Mouse (Mus musculus) E14TG2a.4 (cell line): ENCODE data around the gene Usp6nl.
A peak's percentile ranks its signal among the peaks of the same experiment; 100 is the strongest.

Experiments
- H3K27me3 ChIP-seq: 2 replicates; pipeline ENCODE4 v1.6.1; 2014; ENCODE audit warnings: low read length, control low read depth; ENCODE audit not compliant: insufficient read depth
- H3K36me3 ChIP-seq: 2 replicates; pipeline ENCODE4 v1.6.1; 2014; ENCODE audit warnings: low read length, control low read depth; ENCODE audit not compliant: insufficient read depth
- H3K4me1 ChIP-seq: replicated peaks from 2 replicates; pipeline ENCODE4 v1.6.1; 2014; ENCODE audit warnings: low read depth, low read length, control low read depth
- H3K4me3 ChIP-seq: replicated peaks from 2 replicates; pipeline ENCODE4 v1.5.1; 2014; ENCODE audit warnings: mild to moderate bottlenecking, low read length
- H3K9me3 ChIP-seq: 2 replicates; pipeline ENCODE4 v1.6.1; 2014; ENCODE audit warnings: low read length, control low read depth
- CTCF ChIP-seq: conservative IDR thresholded peaks from 2 replicates; pipeline ENCODE4 v1.5.1; 2014; ENCODE audit warnings: low read length
- NANOG ChIP-seq: IDR thresholded peaks from 2 replicates; pipeline ENCODE4 v1.6.1; 2014; ENCODE audit warnings: borderline replicate concordance, low read length, mixed read lengths
- POU5F1 ChIP-seq: IDR thresholded peaks from 2 replicates; pipeline ENCODE4 v1.6.1; 2014; ENCODE audit warnings: low read length, borderline replicate concordance

Usp6nl gene

DNA sequence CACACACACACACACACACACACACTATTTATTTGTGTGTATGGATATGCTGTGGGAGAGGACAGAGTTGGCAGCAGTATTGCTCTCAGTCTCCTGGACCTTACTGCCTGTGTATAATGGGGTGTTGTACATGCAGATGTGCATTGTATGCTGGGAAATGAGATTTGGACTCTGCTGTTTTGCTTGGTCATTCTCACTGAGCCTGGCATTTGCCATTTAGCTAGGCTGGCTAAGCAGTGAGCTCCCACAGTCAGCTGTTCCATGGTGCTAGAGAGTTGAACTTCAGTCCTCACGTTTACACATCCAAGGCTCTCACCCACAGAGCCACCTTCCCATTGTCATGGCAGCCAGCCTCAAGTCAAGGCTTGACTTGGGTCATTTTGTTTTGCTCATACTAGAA lies 90.2 kb downstream of the Usp6nl start:
- Histone ChIP-seq H3K4me1 (peaks cover 11% of the 10 kb centered on the region), H3K4me3 (no peak overlapping the region), H3K9me3 (no peaks in the 10 kb centered on the region), H3K27me3 (no peaks in the 10 kb centered on the region), H3K36me3 (peaks cover 33% of the 10 kb centered on the region)
- TF ChIP-seq NANOG, result no peak
- TF ChIP-seq CTCF, result no peak
- TF ChIP-seq POU5F1, result no peak

DNA sequence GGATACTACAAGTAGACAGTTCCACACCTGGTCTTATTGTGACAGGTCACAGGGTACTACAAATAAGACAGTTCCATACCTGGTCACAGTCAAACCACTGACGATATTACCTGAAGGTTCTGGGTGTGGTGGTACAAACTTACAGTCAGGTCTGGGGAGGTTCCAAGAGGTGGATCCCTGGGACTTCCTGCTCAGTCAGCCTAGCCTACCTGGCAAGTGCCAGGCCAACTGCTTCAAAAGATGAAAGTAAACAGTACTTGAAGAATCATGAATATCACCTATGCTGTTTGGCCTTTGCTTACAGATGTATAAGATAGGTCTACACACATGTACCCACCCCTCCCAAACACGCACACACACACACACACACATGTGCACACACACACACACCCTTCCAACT lies 91.3 kb downstream of the Usp6nl start:
- Histone ChIP-seq H3K36me3 (peaks cover 33% of the 10 kb centered on the region), H3K9me3 (no peaks in the 10 kb centered on the region), H3K27me3 (no peaks in the 10 kb centered on the region), H3K4me1 (peaks cover 9% of the 10 kb centered on the region; the same call in 1 of the 2 replicates), H3K4me3 (no peak overlapping the region)
- no peak for TF ChIP-seq CTCF
- no peak for TF ChIP-seq NANOG
- no peak for TF ChIP-seq POU5F1

DNA sequence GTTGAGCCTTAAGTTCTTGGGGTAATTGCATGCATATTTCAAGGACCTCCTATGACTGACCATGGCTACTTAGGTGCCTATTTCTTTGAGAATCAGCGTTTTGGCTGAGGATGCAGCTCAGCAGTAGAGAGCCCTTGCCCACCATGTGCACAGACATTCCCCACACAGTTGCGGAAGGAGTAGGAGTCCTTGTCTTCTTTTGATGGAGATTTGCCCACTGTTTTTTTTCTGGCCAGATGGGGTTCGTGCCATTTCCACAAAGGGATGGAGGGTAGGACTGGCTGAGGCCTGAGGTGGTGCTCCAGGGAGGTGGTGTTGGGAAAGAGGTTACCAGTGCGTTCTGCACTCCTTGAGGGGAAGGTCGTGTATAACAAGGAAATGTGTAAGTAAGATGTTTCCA lies 91.9 kb downstream of the Usp6nl start:
- no peak overlapping the region for H3K4me3 ChIP-seq
- H3K4me1 ChIP-seq, result 0 out of 2 replicates have a peak, but pooled peaks cover 9% of the 10 kb centered on the region
- no peak for TF ChIP-seq NANOG
- no peak for TF ChIP-seq POU5F1
- TF ChIP-seq CTCF, result no peak
- H3K9me3 ChIP-seq, result no peaks in the 10 kb centered on the region
- H3K36me3 ChIP-seq, result peaks cover 28% of the 10 kb centered on the region
- H3K27me3 ChIP-seq, result no peaks in the 10 kb centered on the region

DNA sequence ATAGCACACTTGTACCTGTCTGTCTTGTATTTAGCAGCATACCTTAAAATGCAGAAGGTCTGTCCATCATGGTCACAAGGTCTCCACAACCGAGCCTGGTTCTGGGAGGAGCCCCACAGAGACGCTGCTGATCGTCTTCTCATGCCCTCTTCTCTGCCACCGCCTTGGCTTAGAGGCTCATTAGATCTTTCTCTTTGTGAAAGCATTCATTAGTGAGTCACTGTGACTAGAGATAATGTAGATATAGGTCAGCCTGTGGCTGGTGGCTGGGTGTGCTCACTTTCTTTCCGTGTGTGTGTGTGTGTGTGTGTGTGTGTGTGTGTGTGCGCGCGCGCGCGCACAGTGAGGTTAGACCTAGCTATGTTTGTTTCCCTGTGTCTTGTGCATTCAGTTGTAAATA lies 94.7 kb downstream of the Usp6nl start:
- no peaks in the 10 kb centered on the region for H3K9me3 ChIP-seq
- H3K4me1 ChIP-seq, result 0 out of 2 replicates have a peak, but pooled peaks cover 9% of the 10 kb centered on the region
- no peak overlapping the region for H3K4me3 ChIP-seq
- H3K27me3 ChIP-seq, result no peaks in the 10 kb centered on the region
- peaks cover 28% of the 10 kb centered on the region for H3K36me3 ChIP-seq
- TF ChIP-seq POU5F1, result no peak
- no peak for TF ChIP-seq CTCF
- TF ChIP-seq NANOG, result no peak

DNA sequence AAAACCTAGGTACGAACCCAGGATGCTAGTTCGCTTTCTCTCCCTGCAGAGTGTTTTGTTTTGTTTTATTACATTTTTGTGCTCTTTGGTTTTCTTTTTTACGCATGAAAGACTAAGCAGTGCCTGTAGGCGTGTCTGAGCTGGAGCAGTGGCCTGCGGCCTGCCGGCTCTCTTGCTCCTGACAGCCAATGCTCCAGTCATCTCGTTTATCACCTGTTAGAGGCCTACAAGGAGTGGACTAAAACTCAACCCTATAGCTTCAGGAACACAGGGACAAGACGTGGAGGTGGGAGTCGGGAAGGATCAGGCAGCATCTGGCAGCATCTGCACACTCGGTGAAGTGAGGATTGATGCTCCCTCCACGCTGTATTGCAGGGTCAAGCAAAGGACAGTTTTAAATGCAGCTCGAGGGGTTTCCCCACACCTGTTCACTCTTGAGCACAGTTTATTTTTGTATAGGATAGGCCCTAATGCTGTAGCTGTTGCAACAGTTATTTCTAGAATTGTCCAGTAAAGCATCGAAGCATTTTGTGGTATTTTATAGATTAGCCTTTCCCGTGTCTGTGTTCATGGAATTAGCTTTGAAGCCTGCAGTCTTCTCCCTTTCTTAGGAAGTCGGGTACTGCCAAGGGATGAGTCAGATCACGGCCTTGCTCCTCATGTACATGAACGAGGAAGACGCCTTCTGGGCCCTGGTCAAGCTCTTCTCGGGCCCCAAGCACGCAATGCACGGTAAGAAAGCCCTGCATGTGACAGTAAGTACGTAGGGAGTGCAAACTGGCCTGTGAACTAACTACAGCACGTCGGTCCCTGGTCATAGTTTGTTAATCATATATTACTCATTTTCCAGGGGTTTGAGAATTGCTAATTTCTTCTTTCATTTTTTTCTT lies 101.4 kb downstream of the Usp6nl start:
- H3K27me3 ChIP-seq, result no peaks in the 10 kb centered on the region
- no peaks in the 10 kb centered on the region for H3K9me3 ChIP-seq
- TF ChIP-seq CTCF, result no peak
- no peak for TF ChIP-seq POU5F1
- no peak for TF ChIP-seq NANOG
- H3K4me3 ChIP-seq, result no peak overlapping the region
- H3K36me3 ChIP-seq, result peaks cover 48% of the 10 kb centered on the region
- 0 out of 2 replicates have a peak, but pooled peaks cover 4% of the 10 kb centered on the region for H3K4me1 ChIP-seq

DNA sequence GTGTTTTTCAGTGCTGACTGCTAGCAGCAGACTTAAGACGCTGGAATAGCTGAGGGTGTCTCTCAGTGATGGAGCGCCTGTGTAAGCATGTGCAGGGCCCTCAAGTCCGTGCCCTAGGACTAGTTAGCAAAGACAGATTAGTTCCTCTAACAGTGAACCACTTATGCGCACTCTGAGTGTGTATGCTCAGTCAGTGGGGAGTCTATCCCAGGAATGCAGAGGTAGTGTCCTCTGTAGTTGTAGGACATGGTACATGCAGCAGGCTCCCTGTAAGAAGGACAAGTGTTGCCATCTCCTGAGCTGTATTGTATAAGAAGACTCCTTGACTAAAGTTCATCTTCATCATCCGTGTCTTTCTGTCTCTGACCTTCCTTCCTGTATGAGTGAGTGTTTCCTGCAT lies 102.4 kb downstream of the Usp6nl start:
- Histone ChIP-seq H3K9me3 (no peaks in the 10 kb centered on the region), H3K27me3 (no peaks in the 10 kb centered on the region), H3K4me3 (no peak overlapping the region), H3K4me1 (0 out of 2 replicates have a peak, but pooled peaks cover 4% of the 10 kb centered on the region), H3K36me3 (peaks cover 52% of the 10 kb centered on the region)
- TF ChIP-seq NANOG, result no peak
- no peak for TF ChIP-seq CTCF
- no peak for TF ChIP-seq POU5F1

DNA sequence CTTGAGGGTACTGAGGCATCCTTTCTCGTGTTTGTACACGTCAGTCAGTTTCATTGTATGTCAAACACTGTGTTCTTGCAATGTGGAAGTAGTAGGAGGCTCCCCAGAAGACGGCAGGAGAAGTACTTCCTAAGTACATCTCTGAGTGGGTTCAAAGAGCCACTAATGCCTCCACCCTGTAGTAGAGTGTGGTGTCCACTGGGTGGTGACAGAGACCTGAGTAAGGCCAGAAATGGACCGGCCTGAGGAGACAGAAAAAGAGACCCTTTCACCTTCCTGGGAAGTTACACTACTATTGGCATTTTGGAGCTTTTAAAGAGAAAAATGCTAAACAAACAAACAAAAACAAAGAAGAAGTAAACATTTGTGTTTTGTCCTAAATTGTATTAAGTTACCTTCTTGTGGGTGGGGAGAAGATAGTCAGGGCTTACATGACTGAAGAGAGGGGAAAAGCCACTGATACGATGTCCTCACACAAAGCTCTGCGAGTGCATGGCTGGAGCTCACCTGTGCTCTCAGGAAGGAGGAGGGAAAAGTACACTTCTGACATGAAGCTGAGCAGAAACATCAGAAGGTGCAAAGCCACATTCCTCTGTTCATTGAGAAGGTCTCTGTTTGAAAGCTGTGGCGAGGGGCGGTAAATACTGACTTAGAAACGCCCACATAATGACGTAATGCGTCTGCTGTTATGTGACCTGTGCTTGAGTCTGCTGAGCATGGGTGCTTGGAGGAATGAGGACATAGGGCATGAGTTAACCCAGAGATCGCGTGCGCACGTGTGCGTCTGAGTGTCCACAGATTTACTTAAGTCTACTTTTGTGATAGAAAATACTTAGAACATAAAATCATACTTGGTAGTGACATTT lies 113.9 kb downstream of the Usp6nl start:
- no peaks in the 10 kb centered on the region for H3K27me3 ChIP-seq
- no peak overlapping the region for H3K4me3 ChIP-seq
- no peaks in the 10 kb centered on the region for H3K9me3 ChIP-seq
- TF ChIP-seq NANOG (no peak), CTCF (peak; percentile 35), POU5F1 (no peak)
- peaks cover 42% of the 10 kb centered on the region for H3K36me3 ChIP-seq
- peaks cover 9% of the 10 kb centered on the region for H3K4me1 ChIP-seq

DNA sequence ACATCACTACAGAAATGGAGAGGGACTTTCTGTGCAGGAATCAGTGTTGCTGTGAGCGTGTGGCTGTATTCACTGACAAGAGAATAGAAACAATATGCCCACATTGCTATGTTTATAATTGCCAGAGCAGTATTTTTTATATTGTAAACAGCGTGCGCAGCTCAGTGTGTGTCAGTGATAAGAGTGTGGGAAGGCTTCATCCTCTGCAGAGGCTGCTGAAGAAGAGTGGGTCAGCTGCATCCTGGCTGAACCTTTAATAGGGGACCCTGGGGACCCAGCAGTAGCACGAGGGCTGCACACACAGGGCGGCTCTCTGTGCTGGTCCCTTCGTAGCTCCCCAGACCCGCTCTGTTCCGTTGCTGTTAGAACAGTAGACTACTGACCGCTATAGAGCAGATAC lies 119.2 kb downstream of the Usp6nl start:
- peaks cover 23% of the 10 kb centered on the region for H3K4me1 ChIP-seq
- TF ChIP-seq NANOG, result no peak
- no peak for TF ChIP-seq POU5F1
- no peak for TF ChIP-seq CTCF
- no peaks in the 10 kb centered on the region for H3K27me3 ChIP-seq

More for the DNA sequence above, 119.2 kb downstream of the Usp6nl start:
- peaks cover 30% of the 10 kb centered on the region for H3K36me3 ChIP-seq
- H3K4me3 ChIP-seq, result no peak overlapping the region
- H3K9me3 ChIP-seq, result no peaks in the 10 kb centered on the region
